Mouse (Mus musculus) urinary bladder, adult 18-20 months (tissue): ENCODE data around the gene Abce1.
"Not testable (repeated sequence)": the region's sequence is repeated elsewhere in the genome, so short reads cannot be mapped to it uniquely, and the experiment has no call there.

Experiments used
- DNase-seq, 2 experiments: peaks; one replicate each; pipeline ENCODE4 v3.0.0; 2022; ENCODE audit warnings: low spot score in 2 of 2, mixed read lengths in 2 of 2

Gene Abce1

GRCm38 (mm10) chr8:79711064-79711961 is at the start of gene Abce1, which contains the start of gene Anapc10:
TSS of gene Abce1 (minus strand) at chr8:79711740.
TSS of gene Anapc10 (plus strand) at chr8:79711820.
- peak; percentile 94 to 97 for DNase-seq

DNA sequence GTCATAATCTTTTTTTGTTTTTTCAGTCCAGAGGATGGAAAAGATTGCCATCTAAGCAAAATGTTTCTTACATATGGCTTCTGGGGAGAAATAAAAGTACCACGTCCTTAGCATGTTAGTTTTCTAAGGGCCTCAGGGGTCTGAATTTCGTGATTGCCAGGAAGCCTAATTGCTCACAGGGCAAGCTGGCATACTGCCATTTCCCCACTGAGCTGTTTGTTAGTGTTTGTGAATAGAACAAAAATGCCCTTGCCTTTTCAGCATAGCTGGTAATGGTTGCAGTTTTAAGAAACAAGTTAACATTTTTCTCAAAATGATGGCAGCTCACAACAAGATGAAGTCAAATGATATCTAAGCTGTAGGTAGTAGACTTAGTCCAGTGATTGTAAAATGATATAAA is 38.8 kb upstream of the Abce1 start:
- DNase-seq: no peak

DNA sequence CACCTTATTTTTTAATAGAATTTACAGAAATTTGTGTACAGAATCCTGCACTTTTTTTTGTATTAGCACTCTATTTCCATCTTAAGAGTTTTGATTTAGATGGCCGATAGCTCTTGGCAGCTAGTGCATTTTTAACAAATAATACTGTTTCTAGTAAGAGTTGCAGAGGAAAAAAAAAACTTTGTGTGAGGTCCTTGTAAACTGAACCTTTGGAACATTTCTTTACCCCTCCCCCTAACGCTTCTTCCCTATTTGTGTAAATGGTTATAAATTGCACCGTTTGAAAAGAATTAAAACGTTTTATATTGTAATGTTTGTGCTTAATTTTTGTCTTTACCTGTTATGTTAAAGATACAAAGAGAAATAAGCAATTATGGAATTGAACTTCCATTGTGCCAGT is 37.1 kb upstream of the Abce1 start:
- DNase-seq: no peak

DNA sequence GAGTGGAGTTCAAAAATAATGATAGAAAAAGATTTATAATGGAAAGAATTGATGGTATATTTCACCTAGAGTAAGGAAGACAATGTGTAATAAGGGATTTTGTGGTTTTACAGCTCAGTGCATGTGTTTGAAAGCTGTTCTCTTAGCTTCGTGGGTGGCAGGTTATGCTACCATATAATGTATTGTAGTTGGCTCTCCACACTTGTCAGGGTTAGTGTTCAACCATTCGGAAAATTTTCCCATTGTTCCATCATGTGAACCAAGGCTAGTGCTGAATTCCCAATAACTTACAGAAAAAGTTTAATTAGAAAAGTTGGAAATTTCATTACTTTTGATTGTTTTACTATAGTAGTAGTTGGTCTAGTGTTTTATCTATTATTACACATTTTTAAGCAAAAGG is 36.6 kb upstream of the Abce1 start:
- DNase-seq: no peak

DNA sequence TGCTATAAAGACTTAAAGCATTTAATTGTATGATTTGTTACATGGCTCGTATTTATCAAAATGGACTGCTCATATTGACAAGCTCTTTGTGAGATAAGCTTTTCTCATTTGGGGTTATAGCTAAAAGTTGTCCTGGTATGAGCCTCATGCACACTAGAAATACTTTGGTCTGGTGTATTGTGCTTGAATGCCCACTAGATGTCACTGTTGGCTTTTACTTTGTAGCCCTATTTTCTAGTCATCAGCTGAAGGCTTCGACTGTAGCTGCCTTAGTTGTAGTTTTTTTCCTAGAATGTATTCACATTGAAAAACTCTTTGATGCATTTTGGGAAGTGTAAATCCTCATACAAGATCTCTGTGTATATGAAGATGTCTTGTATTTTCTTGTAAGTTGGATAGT is 22.8 kb upstream of the Abce1 start:
- no peak for DNase-seq

GRCm38 (mm10) chr8:79727900-79728299 is 16.4 kb upstream of the Abce1 start:
- no peak for DNase-seq

- DNase-seq: no peak
Observed at GRCm38 (mm10) chr8:79724589-79724988, 13.0 kb upstream of the Abce1 start.

GRCm38 (mm10) chr8:79723308-79723707 is 11.8 kb upstream of the Abce1 start:
- no peak for DNase-seq

DNA sequence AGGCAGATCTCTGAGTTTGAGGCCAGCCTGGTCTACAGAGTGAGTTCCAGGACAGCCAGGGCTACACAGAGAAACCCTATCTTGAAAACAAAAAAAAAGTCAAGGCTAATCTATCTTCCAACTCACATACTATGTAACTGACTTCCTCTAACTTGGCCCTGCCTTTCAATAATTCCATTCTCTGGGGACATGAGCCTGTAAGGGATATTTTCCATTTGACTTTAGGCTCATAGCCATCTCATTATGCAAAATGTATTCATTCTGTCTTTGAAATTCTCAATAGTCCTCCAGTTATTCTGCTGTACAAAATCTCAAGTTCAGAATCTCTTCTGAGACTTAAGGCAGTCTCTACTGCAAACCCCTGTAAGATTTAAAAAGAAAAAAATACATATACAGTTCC is 10.0 kb upstream of the Abce1 start:
- no peak for DNase-seq

DNA sequence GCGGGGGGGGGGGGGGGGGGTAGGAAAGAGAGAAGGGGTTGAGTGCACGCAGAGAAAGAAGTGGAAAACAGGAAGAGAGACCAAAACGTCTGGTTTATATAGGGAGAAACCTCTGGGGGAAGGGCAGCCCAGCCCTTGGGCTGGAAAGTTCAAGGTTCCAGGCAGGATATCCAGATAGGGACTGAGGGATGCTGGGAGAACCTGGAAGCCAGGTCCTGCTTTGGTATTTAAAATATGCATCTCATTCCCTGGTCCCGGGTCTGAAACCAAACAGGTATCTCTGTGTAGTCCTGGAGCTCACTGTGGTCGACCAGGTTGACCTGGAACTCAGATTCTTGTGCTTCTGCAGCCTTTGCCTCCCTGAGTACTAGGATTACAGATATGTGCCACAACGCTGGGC is 1.1 kb upstream of the Abce1 start:
- DNase-seq: no peak

DNA sequence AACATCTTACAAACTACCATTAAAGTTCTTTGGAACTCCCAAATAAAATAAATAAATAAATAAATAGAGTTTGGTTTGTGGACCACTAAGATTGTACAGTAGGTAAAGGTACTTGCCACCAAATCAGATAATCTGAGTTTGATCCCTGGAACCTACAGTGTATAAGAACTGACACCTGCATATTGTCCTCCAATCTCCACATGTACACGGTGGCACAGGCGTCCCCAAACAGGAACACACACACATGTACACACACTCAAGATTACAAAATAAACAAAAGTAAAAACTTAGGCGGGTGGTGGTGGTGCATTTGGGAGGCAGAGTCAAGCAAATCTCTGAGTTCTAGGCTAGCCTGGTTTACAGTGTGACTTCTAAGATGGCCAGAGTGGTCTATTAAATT is 4.9 kb downstream of the Abce1 start:
- DNase-seq: no peak

GRCm38 (mm10) chr8:79692531-79692930 is 19.0 kb downstream of the Abce1 start:
- no peak for DNase-seq

- not testable (repeated sequence) for DNase-seq
Observed at GRCm38 (mm10) chr8:79685927-79686326, 25.6 kb downstream of the Abce1 start.

DNA sequence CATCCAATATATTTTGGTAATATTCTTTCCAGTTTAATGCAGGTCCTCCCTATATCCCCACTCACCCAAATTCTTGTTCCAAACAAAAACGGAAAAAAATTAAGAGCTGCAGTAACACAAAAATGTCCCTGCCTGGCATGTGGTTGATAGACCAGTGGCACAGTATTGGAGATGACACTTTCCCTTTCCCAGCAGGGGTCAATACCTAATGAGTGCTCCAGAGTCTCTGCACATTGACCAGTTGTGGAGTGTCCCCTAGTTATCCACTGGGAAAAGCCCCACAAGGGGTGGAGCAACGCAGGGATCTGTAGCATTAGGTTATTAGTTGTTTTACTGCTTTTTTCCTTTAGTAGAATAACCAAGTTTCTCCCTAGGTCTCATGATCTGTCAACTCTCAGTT is 30.6 kb downstream of the Abce1 start:
- no peak for DNase-seq

GRCm38 (mm10) chr8:79680555-79680954 is 31.0 kb downstream of the Abce1 start:
- DNase-seq: peak in 1 of 2 experiments; percentile 15

DNA sequence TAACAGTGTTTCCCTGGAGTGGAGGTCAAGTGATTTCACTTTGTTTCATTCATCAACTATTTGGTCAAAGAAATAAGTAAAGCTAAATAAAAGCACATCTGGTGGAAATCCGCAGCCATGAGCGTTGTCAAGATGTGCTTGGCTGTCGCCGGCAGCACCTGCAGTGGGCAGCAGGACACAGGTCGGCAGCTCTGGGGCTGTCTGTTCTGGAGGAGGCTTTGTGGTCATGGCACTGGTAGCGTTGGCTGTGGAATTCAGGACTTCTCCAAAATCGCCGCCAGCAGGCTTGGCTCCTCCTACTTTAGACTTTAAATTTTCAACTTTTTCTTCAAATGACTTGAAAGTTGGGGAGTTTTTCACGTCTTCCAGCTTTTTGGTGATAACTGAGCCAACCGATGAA is 31.5 kb downstream of the Abce1 start:
- DNase-seq: not testable (repeated sequence)

GRCm38 (mm10) chr8:79679005-79679404 is 32.5 kb downstream of the Abce1 start:
- no peak for DNase-seq

GRCm38 (mm10) chr8:79676461-79676860 is 35.1 kb downstream of the Abce1 start:
- no peak for DNase-seq

GRCm38 (mm10) chr8:79658715-79659114 is 52.8 kb downstream of the Abce1 start:
- not testable (repeated sequence) for DNase-seq

DNA sequence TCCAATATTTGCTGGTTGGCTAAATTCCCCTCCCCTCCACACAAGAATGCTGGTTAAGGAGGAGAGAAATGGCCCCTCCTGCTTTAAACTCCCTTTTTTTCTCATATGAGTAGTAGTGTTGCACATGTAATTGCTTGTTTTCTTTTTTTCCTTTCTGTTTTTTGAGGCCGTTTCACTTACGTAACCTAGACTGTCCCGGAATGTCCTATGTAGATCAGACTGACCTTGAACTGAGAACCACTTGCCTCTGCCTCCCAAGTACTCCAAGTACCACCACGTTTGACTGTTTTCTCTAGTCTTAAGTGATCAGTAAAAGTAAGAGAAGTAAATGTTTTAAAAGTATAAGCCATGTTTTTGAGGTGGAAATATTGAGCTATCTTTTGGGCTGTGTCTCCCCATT is 57.8 kb downstream of the Abce1 start:
- no peak for DNase-seq

DNA sequence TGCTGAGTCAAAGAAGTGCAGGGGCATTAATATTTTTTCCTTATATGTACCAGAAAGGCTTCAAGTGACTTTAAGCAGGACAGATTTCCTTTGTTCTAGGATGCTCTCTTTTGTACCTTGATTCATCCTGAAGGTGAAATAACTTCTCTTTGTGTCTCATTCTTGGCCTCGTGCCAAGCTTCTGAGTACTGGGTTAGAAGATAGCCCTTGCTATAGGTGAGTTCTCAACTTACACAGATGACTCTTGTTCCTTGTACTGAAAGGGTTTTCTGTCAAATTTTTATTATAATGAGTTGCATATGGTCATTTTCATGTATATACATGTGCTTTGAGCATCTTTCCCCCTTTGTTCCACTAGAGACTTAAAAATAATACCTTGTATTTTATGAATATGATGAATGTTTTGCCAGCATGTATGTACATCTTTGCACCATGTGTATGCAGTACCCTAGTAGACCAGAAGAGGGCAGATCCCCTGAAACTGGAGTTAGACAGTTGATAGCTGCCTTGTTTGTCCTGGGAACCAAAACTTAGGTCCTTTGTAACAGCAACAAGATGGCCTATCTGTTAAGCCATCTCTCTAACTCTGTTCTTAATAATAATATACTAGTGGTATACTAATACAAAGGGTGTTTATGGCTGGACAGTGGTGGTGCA is 61.3 kb downstream of the Abce1 start:
- DNase-seq: no peak

- DNase-seq: no peak
Observed at GRCm38 (mm10) chr8:79649569-79649968, 62.0 kb downstream of the Abce1 start.

GRCm38 (mm10) chr8:79641119-79641518 is 70.4 kb downstream of the Abce1 start:
- DNase-seq: no peak
